Mouse (Mus musculus): ENCODE data around the gene Vkorc1l1.

- TF ChIP-seq ZNF384 (IDR thresholded peaks at IDR 0.05; ENCODE audit: low read depth, low read length) (no peak), CHD2 (IDR thresholded peaks at IDR 0.05; ENCODE audit: low read depth, low read length) (no peak), HCFC1 (IDR thresholded peaks at IDR 0.05; ENCODE audit: borderline replicate concordance, insufficient read depth, low read length) (no peak), MAFK (IDR thresholded peaks at IDR 0.05; ENCODE audit: insufficient read depth, low read depth, low read length) (no peak)
Observed at GRCm38 (mm10) chr5:129919320-129919719, 22.4 kb upstream of the Vkorc1l1 start.

Data from ES-E14 (cell line).